Mouse (Mus musculus): ENCODE data around the gene Mgp.
"Not testable (repeated sequence)": the region's sequence is repeated elsewhere in the genome, so short reads cannot be mapped to it uniquely, and the experiment has no call there.

The Mgp gene

GRCm38 (mm10) chr6:136897789-136898188 lies 22.2 kb upstream of the Mgp start:
- peak; percentile 76 for DNase-seq (ENCODE audit: low read depth)

- no peak for DNase-seq (ENCODE audit: low read depth)
Measured at GRCm38 (mm10) chr6:136894532-136895339, 19.1 kb upstream of the Mgp start.

GRCm38 (mm10) chr6:136892002-136892401 lies 16.4 kb upstream of the Mgp start:
- no peak for DNase-seq (ENCODE audit: low read depth)

GRCm38 (mm10) chr6:136889554-136889953 lies 13.9 kb upstream of the Mgp start:
- no peak for DNase-seq (ENCODE audit: low read depth)

GRCm38 (mm10) chr6:136889067-136889466 lies 13.4 kb upstream of the Mgp start:
- DNase-seq (ENCODE audit: low read depth), result no peak

GRCm38 (mm10) chr6:136887854-136888253 lies 12.2 kb upstream of the Mgp start:
- DNase-seq (ENCODE audit: low read depth), result peak; percentile 45

- DNase-seq (ENCODE audit: low read depth), result not testable (repeated sequence)
Measured at GRCm38 (mm10) chr6:136884766-136885165, 9.1 kb upstream of the Mgp start.

- no peak for DNase-seq (ENCODE audit: low read depth)
Measured at GRCm38 (mm10) chr6:136883961-136884360, 8.3 kb upstream of the Mgp start.

- DNase-seq (ENCODE audit: low read depth), result no peak
Measured at GRCm38 (mm10) chr6:136883431-136883915, 7.8 kb upstream of the Mgp start.

- DNase-seq (ENCODE audit: low read depth), result no peak
Measured at GRCm38 (mm10) chr6:136881678-136882077, 6.1 kb upstream of the Mgp start.

- peak; percentile 61 for DNase-seq (ENCODE audit: low read depth)
Measured at GRCm38 (mm10) chr6:136874599-136874998, 1.0 kb downstream of the Mgp start.

- DNase-seq (ENCODE audit: low read depth), result peak; percentile 62
Measured at GRCm38 (mm10) chr6:136868921-136869320, 6.7 kb downstream of the Mgp start.

- no peak for DNase-seq (ENCODE audit: low read depth)
Measured at GRCm38 (mm10) chr6:136866150-136866549, 9.5 kb downstream of the Mgp start.

- DNase-seq (ENCODE audit: low read depth), result no peak
Measured at GRCm38 (mm10) chr6:136865360-136865759, 10.3 kb downstream of the Mgp start.

- peak; percentile 90 for DNase-seq (ENCODE audit: low read depth)
Measured at GRCm38 (mm10) chr6:136861020-136861419, 14.6 kb downstream of the Mgp start.

- DNase-seq (ENCODE audit: low read depth), result no peak
Measured at GRCm38 (mm10) chr6:136858420-136858819, 17.2 kb downstream of the Mgp start.

GRCm38 (mm10) chr6:136857873-136858260 lies 17.8 kb downstream of the Mgp start:
- no peak for DNase-seq (ENCODE audit: low read depth)

- DNase-seq (ENCODE audit: low read depth), result no peak
Measured at GRCm38 (mm10) chr6:136857186-136857872, 18.3 kb downstream of the Mgp start, which contains the start of gene Art4. Gene Art4, minus strand, starts transcription at chr6:136857733.

GRCm38 (mm10) chr6:136856071-136856636 lies 19.5 kb downstream of the Mgp start:
- no peak for DNase-seq (ENCODE audit: low read depth)

GRCm38 (mm10) chr6:136855183-136855582 lies 20.4 kb downstream of the Mgp start:
- no peak for DNase-seq (ENCODE audit: low read depth)

GRCm38 (mm10) chr6:136854361-136854781 lies 21.3 kb downstream of the Mgp start:
- no peak for DNase-seq (ENCODE audit: low read depth)

- peak; percentile 27 for DNase-seq (ENCODE audit: low read depth)
Measured at GRCm38 (mm10) chr6:136852762-136853161, 22.9 kb downstream of the Mgp start.

- DNase-seq (ENCODE audit: low read depth), result no peak
Measured at GRCm38 (mm10) chr6:136852348-136852747, 23.3 kb downstream of the Mgp start.

All from NIH3T3 (cell line).